Mouse (Mus musculus): ENCODE results near the gene Zbtb45. TPM values are rescaled to one million over a fixed set of nuclear protein-coding genes. Genes with fewer than 3 reads are reported as not detected.

Gene Zbtb45
- polyA plus RNA-seq, 1 experiment = 14.2 TPM

DNA sequence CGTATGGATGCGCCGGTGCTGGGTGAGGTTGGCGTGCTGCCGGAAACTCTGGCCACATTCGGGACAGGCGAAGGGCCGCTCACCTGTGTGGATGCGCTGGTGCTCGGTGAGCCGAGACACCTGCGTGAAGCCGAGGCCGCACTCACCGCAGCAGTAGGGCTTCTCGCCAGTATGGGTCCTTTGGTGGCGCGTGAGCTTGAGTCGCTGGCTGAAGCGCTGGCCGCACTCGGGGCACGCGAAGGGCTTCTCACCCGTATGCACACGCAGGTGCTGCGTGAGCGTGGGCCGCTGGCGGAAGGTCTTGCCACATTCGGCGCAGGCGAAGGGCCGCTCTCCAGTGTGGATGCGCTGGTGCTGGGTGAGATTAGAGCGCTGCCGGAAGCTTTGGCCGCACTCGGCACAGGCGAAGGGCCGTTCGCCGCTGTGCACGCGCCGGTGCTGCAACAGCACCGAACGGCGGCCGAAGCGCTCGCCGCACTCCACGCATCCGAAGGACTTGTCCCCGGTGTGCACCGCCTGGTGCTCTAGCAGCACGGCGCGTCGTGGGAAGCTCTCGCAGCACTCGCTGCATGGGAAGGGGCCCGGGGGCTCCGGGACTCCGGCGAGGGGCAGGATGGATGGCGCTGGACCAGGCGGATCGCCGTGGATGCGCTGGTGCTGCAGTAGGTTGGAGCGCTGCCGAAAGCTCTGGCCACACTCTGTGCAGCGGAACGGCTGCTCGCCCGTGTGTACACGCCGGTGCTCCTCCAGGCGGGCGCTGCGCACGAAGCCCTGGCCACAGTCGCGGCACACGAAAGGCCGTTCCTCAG, 33.8 kb upstream of the Zbtb45 start:
- Histone ChIP-seq H3K4me3 (ENCODE audit: insufficient read depth, low read length) (peak overlapping the region; percentile 8; the same call in 1 of the 2 replicates), H3K27ac (ENCODE audit: insufficient read depth, low read length) (no peak overlapping the region), H3K4me1 (ENCODE audit: control insufficient read depth, insufficient read depth, low read length) (no peaks in the 10 kb centered on the region)
- TF ChIP-seq CTCF (IDR thresholded peaks at IDR 0.05; ENCODE audit: borderline replicate concordance, insufficient read depth, low read length) = no peak
- no peak for TF ChIP-seq POLR2A (IDR thresholded peaks at IDR 0.05; ENCODE audit: low read depth, low read length)

DNA sequence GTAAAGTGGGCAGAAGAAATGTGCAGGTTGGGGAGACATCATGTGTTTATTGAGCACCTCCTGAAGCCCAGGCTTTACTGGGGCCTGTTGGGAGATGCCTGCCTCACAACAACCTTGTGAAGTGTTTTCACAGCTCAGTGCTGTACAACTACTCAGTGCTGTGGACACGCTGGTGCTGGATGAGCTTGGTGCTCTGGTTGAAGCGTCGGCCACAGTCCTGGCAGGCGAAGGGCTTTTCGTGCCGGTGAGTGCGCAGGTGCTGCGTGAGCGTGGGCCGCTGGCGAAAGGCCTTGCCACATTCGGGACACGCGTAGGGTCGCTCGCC, 33.2 kb upstream of the Zbtb45 start:
- Histone ChIP-seq H3K4me1 (ENCODE audit: control insufficient read depth, insufficient read depth, low read length) (no peaks in the 10 kb centered on the region), H3K27ac (ENCODE audit: insufficient read depth, low read length) (no peak overlapping the region), H3K4me3 (ENCODE audit: insufficient read depth, low read length) (no peak overlapping the region)
- TF ChIP-seq CTCF (IDR thresholded peaks at IDR 0.05; ENCODE audit: borderline replicate concordance, insufficient read depth, low read length) (no peak), POLR2A (IDR thresholded peaks at IDR 0.05; ENCODE audit: low read depth, low read length) (no peak)

DNA sequence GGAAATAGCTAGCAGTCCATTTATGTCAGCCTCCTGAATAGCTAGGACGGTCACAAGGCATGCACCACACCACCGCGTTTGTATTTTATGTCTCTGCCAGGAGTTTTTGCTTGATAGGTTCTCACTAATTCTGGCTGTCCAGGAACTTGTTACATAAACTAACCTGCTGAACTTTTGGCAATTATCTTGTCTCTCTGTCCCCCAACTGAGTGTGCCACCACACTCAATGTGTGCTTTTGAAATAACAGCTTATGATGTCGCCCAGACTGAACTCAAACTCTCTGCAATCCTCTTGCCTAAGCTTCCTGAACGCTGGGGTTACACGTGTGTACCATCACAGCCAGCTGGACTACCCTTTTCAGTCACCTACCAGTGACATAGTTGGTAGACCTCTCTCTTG, 32.7 kb upstream of the Zbtb45 start:
- TF ChIP-seq CTCF (IDR thresholded peaks at IDR 0.05; ENCODE audit: borderline replicate concordance, insufficient read depth, low read length) = no peak
- TF ChIP-seq POLR2A (IDR thresholded peaks at IDR 0.05; ENCODE audit: low read depth, low read length) = no peak; the same call in 1 of the 2 replicates

DNA sequence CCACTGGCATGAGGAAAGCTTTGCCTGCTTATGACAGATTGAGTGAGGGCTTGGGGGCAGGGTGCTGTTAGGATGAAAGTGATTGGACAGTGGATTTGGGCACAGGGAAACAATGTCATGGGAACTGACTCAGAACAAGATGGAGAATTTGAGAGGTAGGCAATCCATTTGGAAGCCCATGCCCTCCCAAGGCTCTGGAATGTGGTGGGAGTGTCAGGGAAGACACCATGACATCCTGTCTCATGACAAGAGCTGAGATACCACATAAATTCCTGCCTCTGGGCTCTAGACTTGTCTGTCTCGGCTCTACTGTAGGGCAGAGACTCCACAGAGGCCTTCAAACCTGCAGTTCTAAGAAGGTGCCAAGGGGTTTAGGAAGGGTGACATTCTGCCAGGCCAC, 31.4 kb upstream of the Zbtb45 start:
- Histone ChIP-seq H3K4me3 (ENCODE audit: insufficient read depth, low read length) (no peak overlapping the region), H3K27ac (ENCODE audit: insufficient read depth, low read length) (no peak overlapping the region), H3K4me1 (ENCODE audit: control insufficient read depth, insufficient read depth, low read length) (peaks cover 2% of the 10 kb centered on the region; the same call in 1 of the 2 replicates)
- TF ChIP-seq POLR2A (IDR thresholded peaks at IDR 0.05; ENCODE audit: low read depth, low read length) (no peak), CTCF (IDR thresholded peaks at IDR 0.05; ENCODE audit: borderline replicate concordance, insufficient read depth, low read length) (no peak)

More for the DNA sequence above, 32.7 kb upstream of the Zbtb45 start:
- Histone ChIP-seq H3K27ac (ENCODE audit: insufficient read depth, low read length) (no peak overlapping the region), H3K4me1 (ENCODE audit: control insufficient read depth, insufficient read depth, low read length) (no peaks in the 10 kb centered on the region), H3K4me3 (ENCODE audit: insufficient read depth, low read length) (no peak overlapping the region)

DNA sequence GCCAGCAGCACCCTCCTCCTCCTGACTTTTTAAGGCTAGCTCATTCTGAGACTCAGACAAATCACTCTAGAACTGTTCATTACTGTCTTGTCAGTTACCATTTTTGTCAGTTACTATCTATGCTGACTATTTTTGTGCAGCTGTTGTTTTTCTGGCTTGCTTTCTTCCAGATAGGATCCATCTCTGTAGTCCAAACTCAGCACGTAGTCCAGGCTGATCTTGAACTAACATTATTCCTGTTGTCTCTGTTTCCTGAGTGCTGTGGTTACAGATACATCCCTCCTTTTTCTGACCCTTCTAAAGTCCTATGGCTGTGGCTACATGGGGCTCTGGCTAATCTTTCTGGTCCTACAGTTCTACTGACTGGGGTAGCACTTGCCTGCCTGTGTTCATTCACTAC, 29.3 kb upstream of the Zbtb45 start:
- peak overlapping the region; percentile 74 for H3K4me3 ChIP-seq (ENCODE audit: insufficient read depth, low read length)
- TF ChIP-seq POLR2A (IDR thresholded peaks at IDR 0.05; ENCODE audit: low read depth, low read length) (no peak), CTCF (IDR thresholded peaks at IDR 0.05; ENCODE audit: borderline replicate concordance, insufficient read depth, low read length) (no peak)
- peaks cover 8% of the 10 kb centered on the region; the same call in 1 of the 2 replicates for H3K4me1 ChIP-seq (ENCODE audit: control insufficient read depth, insufficient read depth, low read length)
- H3K27ac ChIP-seq (ENCODE audit: insufficient read depth, low read length) = peak overlapping the region; percentile 100; the same call in 1 of the 2 replicates

DNA sequence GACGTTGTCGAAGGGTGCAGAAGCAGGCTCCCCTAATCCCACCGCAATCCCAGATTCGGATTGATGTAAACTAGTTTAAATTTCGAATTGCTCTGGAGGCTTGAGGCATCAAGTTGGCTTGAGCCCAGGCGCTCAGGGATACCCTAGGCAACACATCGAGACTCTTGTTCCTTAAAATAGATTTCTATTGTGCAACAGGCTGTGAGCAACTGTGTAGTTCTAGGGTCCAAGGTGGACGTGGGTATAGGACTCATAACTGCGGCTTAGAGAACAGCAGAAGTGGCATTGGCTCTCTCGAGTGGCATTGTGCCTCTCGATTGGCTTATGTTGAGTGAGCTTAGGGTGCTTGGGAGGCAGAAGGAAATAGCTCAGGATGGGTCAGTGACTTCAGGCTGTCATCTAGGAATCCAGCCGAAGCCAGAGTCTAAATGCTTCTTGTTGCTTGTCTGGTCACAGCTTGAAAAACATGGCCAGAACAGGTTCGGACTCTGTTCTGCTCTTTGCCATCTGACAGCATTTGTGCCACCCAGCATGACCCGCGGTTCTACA, 28.9 kb upstream of the Zbtb45 start:
- peaks cover 8% of the 10 kb centered on the region; the same call in 1 of the 2 replicates for H3K4me1 ChIP-seq (ENCODE audit: control insufficient read depth, insufficient read depth, low read length)
- peak overlapping the region; percentile 100 for H3K27ac ChIP-seq (ENCODE audit: insufficient read depth, low read length)
- H3K4me3 ChIP-seq (ENCODE audit: insufficient read depth, low read length) = peak overlapping the region; percentile 74
- TF ChIP-seq POLR2A (IDR thresholded peaks at IDR 0.05; ENCODE audit: low read depth, low read length) (peak; percentile 37; the same call in 1 of the 2 replicates), CTCF (IDR thresholded peaks at IDR 0.05; ENCODE audit: borderline replicate concordance, insufficient read depth, low read length) (no peak)

DNA sequence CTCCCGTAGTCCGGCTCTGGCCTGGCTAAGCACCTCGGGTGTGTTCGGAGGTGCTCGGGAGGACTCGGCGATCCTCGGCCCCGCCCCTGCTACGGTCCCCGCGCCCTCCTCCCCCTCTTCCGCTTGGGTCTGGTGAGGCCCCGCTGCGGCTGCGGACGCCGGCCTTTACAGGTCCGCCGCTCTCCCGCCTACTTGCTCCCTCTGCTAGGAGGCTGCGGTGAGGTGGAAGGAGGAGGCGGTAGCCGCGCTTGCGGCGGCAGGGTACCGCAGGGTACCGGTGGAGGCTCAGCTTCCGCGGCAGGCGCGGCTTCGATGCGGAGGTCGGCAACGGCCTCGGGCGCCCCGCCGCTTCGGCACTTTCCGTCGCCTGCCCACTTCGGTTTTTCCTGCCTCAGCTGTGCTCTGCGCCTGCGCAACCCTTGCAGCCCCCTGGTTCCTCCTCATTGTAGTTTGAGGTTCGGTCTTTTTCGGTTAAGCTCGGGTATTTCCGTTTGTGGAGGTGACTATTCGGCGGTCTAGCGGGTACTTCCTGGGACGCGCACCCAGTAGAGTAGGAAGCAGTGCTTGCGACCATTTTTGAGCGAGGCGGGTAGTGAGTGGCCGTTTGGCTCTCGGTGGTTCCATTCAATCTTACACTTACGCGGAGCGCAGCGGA, 28.2 kb upstream of the Zbtb45 start, which contains the start of gene Ube2m:
Gene Ube2m (minus strand): TSS at position 375 of the 655 bp plus-strand sequence.
- H3K4me1 ChIP-seq (ENCODE audit: control insufficient read depth, insufficient read depth, low read length) = peaks cover 12% of the 10 kb centered on the region; the same call in 1 of the 2 replicates
- peak; percentile 93 for TF ChIP-seq POLR2A (IDR thresholded peaks at IDR 0.05; ENCODE audit: low read depth, low read length)
- TF ChIP-seq CTCF (IDR thresholded peaks at IDR 0.05; ENCODE audit: borderline replicate concordance, insufficient read depth, low read length) = no peak
- H3K27ac ChIP-seq (ENCODE audit: insufficient read depth, low read length) = peak within 1 kb of the TSS; percentile 100
- peak within 1 kb of the TSS; percentile 87 for H3K4me3 ChIP-seq (ENCODE audit: insufficient read depth, low read length)

DNA sequence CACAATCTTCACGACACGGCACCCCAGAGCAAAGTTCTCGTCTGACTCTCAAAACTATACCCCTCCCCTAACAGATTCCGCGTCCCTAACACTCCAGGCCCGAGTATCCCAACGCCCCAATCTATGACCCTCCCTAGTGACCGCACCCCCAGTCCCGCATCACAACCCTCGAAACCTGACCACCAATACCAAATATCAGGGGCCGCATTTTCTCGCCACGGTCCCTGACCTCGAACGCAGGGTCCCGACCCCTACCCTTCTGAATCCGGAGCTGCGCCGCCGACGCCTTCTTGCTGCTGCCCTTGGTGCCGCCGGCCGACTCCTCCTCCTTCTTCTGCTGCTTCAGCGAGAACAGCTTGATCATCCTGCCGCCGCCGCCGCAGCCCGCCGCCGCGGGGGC, 27.5 kb upstream of the Zbtb45 start:
- Histone ChIP-seq H3K4me3 (ENCODE audit: insufficient read depth, low read length) (peak overlapping the region; percentile 87), H3K4me1 (ENCODE audit: control insufficient read depth, insufficient read depth, low read length) (peaks cover 12% of the 10 kb centered on the region; the same call in 1 of the 2 replicates), H3K27ac (ENCODE audit: insufficient read depth, low read length) (peak overlapping the region; percentile 100)
- TF ChIP-seq CTCF (IDR thresholded peaks at IDR 0.05; ENCODE audit: borderline replicate concordance, insufficient read depth, low read length) = no peak
- TF ChIP-seq POLR2A (IDR thresholded peaks at IDR 0.05; ENCODE audit: low read depth, low read length) = no peak

DNA sequence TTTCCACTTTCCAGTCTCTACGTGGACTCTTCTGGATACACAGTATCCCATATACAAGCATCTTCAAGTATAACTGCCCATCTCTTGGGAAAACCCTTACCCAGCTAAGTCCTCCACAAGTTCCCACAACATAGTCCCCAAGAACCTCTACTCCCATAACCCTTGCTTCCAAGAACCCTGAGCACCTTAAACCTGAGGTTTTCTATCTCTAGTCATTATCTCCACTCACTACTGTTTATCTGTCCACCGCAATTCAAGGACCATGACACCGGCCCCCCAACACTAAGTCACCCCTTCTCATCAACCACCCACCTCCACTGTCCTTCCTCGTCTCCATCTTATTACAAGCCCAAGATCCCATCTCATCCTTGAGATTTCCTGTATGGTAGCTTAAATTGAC, 27.0 kb upstream of the Zbtb45 start:
- H3K4me3 ChIP-seq (ENCODE audit: insufficient read depth, low read length) = peak overlapping the region; percentile 87
- H3K27ac ChIP-seq (ENCODE audit: insufficient read depth, low read length) = peak overlapping the region; percentile 100
- H3K4me1 ChIP-seq (ENCODE audit: control insufficient read depth, insufficient read depth, low read length) = peaks cover 12% of the 10 kb centered on the region; the same call in 1 of the 2 replicates
- no peak for TF ChIP-seq CTCF (IDR thresholded peaks at IDR 0.05; ENCODE audit: borderline replicate concordance, insufficient read depth, low read length)
- no peak for TF ChIP-seq POLR2A (IDR thresholded peaks at IDR 0.05; ENCODE audit: low read depth, low read length)

Measured in embryonic fibroblast, embryonic 13.5 days (primary cell).